Mouse (Mus musculus) liver, embryonic 14.5 days (tissue): Measurements from ENCODE around the gene Gzmn.

Experiments
- CTCF ChIP-seq: IDR thresholded peaks from 2 replicates; pipeline ENCODE4 v1.5.1; 2016; ENCODE audit warnings: antibody characterized with exemption, low read depth, control low read depth
- EP300 ChIP-seq: IDR thresholded peaks from 2 replicates; pipeline ENCODE4 v1.6.1; 2016; ENCODE audit warnings: antibody characterized with exemption, low read depth

GRCm38 (mm10) chr14:56155340-56155739 lies 19.1 kb downstream of the Gzmn start:
- TF ChIP-seq EP300 = no peak
- TF ChIP-seq CTCF = peak; percentile 55
